Mouse (Mus musculus): Measurements from ENCODE around the gene Nt5dc2. TPM values are rescaled to one million over a fixed set of nuclear protein-coding genes. Genes with fewer than 3 reads are reported as not detected.

The Nt5dc2 gene
- polyA plus RNA-seq, 1 experiment from 2014 or later: 421 TPM

- WGBS: 62% methylated on average over 27 of the region's 27 CpGs
- H3K9ac ChIP-seq: no peak overlapping the region
- H3K27me3 ChIP-seq: no peaks in the 10 kb centered on the region
- H3K4me2 ChIP-seq (replicated peaks): no peak overlapping the region
- no peaks in the 10 kb centered on the region for H3K9me3 ChIP-seq (replicated peaks)
- peaks cover 2% of the 10 kb centered on the region for H3K4me1 ChIP-seq
- H3K27ac ChIP-seq (replicated peaks): no peak overlapping the region
- ATAC-seq (ENCODE audit: insufficient number of reproducible peaks, low FRiP score, low TSS enrichment, low read depth): no peak
- H3K36me3 ChIP-seq: no peaks in the 10 kb centered on the region
- H3K4me3 ChIP-seq (replicated peaks): no peak overlapping the region
These were observed 29.6 kb downstream of the Nt5dc2 start for GRCm38 (mm10) chr14:31160196-31161150.

GRCm38 (mm10) chr14:31161191-31161590 is 30.3 kb downstream of the Nt5dc2 start:
- H3K36me3 ChIP-seq: no peaks in the 10 kb centered on the region
- WGBS: 85% methylated on average over 7 of the region's 7 CpGs
- no peak overlapping the region for H3K27ac ChIP-seq (replicated peaks)
- no peaks in the 10 kb centered on the region for H3K27me3 ChIP-seq
- H3K4me2 ChIP-seq (replicated peaks): no peak overlapping the region
- no peak overlapping the region for H3K4me3 ChIP-seq (replicated peaks)
- H3K4me1 ChIP-seq: peaks cover 8% of the 10 kb centered on the region
- no peaks in the 10 kb centered on the region for H3K9me3 ChIP-seq (replicated peaks)
- H3K9ac ChIP-seq: no peak overlapping the region
- ATAC-seq (ENCODE audit: insufficient number of reproducible peaks, low FRiP score, low TSS enrichment, low read depth): no peak

GRCm38 (mm10) chr14:31161638-31162037 is 30.8 kb downstream of the Nt5dc2 start:
- 74% methylated on average over 10 of the region's 10 CpGs for WGBS
- no peak overlapping the region for H3K4me3 ChIP-seq (replicated peaks)
- H3K27me3 ChIP-seq: no peaks in the 10 kb centered on the region
- ATAC-seq (ENCODE audit: insufficient number of reproducible peaks, low FRiP score, low TSS enrichment, low read depth): no peak
- no peak overlapping the region for H3K4me2 ChIP-seq (replicated peaks)
- peaks cover 13% of the 10 kb centered on the region for H3K4me1 ChIP-seq
- no peak overlapping the region for H3K9ac ChIP-seq
- no peaks in the 10 kb centered on the region for H3K36me3 ChIP-seq
- no peaks in the 10 kb centered on the region for H3K9me3 ChIP-seq (replicated peaks)
- no peak overlapping the region for H3K27ac ChIP-seq (replicated peaks)

- Histone ChIP-seq H3K36me3 (no peaks in the 10 kb centered on the region), H3K27me3 (no peaks in the 10 kb centered on the region), H3K4me2 (replicated peaks) (no peak overlapping the region), H3K4me3 (replicated peaks) (no peak overlapping the region), H3K9me3 (replicated peaks) (no peaks in the 10 kb centered on the region), H3K27ac (replicated peaks) (no peak overlapping the region), H3K9ac (no peak overlapping the region), H3K4me1 (peaks cover 17% of the 10 kb centered on the region)
- WGBS: 78% methylated on average over 8 of the region's 8 CpGs
- ATAC-seq (ENCODE audit: insufficient number of reproducible peaks, low FRiP score, low TSS enrichment, low read depth): no peak
These were observed 33.2 kb downstream of the Nt5dc2 start for GRCm38 (mm10) chr14:31164067-31164466.

GRCm38 (mm10) chr14:31165010-31165409 is 34.2 kb downstream of the Nt5dc2 start:
- Histone ChIP-seq H3K9me3 (replicated peaks) (no peaks in the 10 kb centered on the region), H3K9ac (no peak overlapping the region), H3K4me3 (replicated peaks) (no peak overlapping the region), H3K27me3 (no peaks in the 10 kb centered on the region), H3K4me2 (replicated peaks) (no peak overlapping the region), H3K4me1 (peaks cover 17% of the 10 kb centered on the region), H3K36me3 (peaks cover 6% of the 10 kb centered on the region; the same call in 1 of the 2 replicates), H3K27ac (replicated peaks) (peak overlapping the region; percentile 49; the same call in 1 of the 2 replicates)
- 66% methylated on average over 2 of the region's 2 CpGs for whole genome bisulfite sequencing
- ATAC-seq (ENCODE audit: insufficient number of reproducible peaks, low FRiP score, low TSS enrichment, low read depth): no peak

GRCm38 (mm10) chr14:31165458-31165857 is 34.6 kb downstream of the Nt5dc2 start:
- WGBS: 58% methylated on average over 7 of the region's 7 CpGs
- H3K4me1 ChIP-seq: peaks cover 17% of the 10 kb centered on the region
- H3K27me3 ChIP-seq: no peaks in the 10 kb centered on the region
- no peak for ATAC-seq (ENCODE audit: insufficient number of reproducible peaks, low FRiP score, low TSS enrichment, low read depth)
- H3K9me3 ChIP-seq (replicated peaks): no peaks in the 10 kb centered on the region
- peak overlapping the region; percentile 49; the same call in 1 of the 2 replicates for H3K27ac ChIP-seq (replicated peaks)
- no peak overlapping the region for H3K9ac ChIP-seq
- no peak overlapping the region for H3K4me2 ChIP-seq (replicated peaks)
- H3K4me3 ChIP-seq (replicated peaks): no peak overlapping the region
- peaks cover 10% of the 10 kb centered on the region for H3K36me3 ChIP-seq

GRCm38 (mm10) chr14:31165991-31166630 is 35.3 kb downstream of the Nt5dc2 start:
- Histone ChIP-seq H3K27ac (replicated peaks) (peak overlapping the region; percentile 49; the same call in 1 of the 2 replicates), H3K9ac (no peak overlapping the region), H3K4me1 (peaks cover 17% of the 10 kb centered on the region), H3K27me3 (no peaks in the 10 kb centered on the region), H3K36me3 (peaks cover 17% of the 10 kb centered on the region), H3K4me2 (replicated peaks) (peak overlapping the region; percentile 10), H3K9me3 (replicated peaks) (no peaks in the 10 kb centered on the region), H3K4me3 (replicated peaks) (no peak overlapping the region)
- 38% methylated on average over 10 of the region's 10 CpGs for WGBS
- ATAC-seq (ENCODE audit: insufficient number of reproducible peaks, low FRiP score, low TSS enrichment, low read depth): no peak

- no peak for ATAC-seq (ENCODE audit: insufficient number of reproducible peaks, low FRiP score, low TSS enrichment, low read depth)
- Histone ChIP-seq H3K27ac (replicated peaks) (peak overlapping the region; percentile 49; the same call in 1 of the 2 replicates), H3K9ac (no peak overlapping the region), H3K36me3 (peaks cover 24% of the 10 kb centered on the region), H3K27me3 (no peaks in the 10 kb centered on the region), H3K4me1 (peaks cover 17% of the 10 kb centered on the region), H3K4me2 (replicated peaks) (peak overlapping the region; percentile 10; the same call in 1 of the 2 replicates), H3K4me3 (replicated peaks) (peak overlapping the region; percentile 19), H3K9me3 (replicated peaks) (no peaks in the 10 kb centered on the region)
- 51% methylated on average over 9 of the region's 9 CpGs for WGBS
These were observed 36.0 kb downstream of the Nt5dc2 start for GRCm38 (mm10) chr14:31166827-31167226.

GRCm38 (mm10) chr14:31168425-31168824 is 37.6 kb downstream of the Nt5dc2 start, which contains the start of gene Stab1:
Gene Stab1 (minus strand): TSS chr14:31168641.
- peaks cover 21% of the 10 kb centered on the region for H3K4me1 ChIP-seq

GRCm38 (mm10) chr14:31169508-31169907 is 38.7 kb downstream of the Nt5dc2 start:
- Histone ChIP-seq H3K4me1 (peaks cover 23% of the 10 kb centered on the region), H3K9ac (no peak overlapping the region), H3K27ac (replicated peaks) (no peak overlapping the region), H3K9me3 (replicated peaks) (no peaks in the 10 kb centered on the region), H3K36me3 (peaks cover 50% of the 10 kb centered on the region), H3K4me3 (replicated peaks) (no peak overlapping the region), H3K4me2 (replicated peaks) (no peak overlapping the region), H3K27me3 (no peaks in the 10 kb centered on the region)
- ATAC-seq (ENCODE audit: insufficient number of reproducible peaks, low FRiP score, low TSS enrichment, low read depth): no peak
- WGBS: 82% methylated on average over 6 of the region's 6 CpGs

More at GRCm38 (mm10) chr14:31168425-31168824, 37.6 kb downstream of the Nt5dc2 start, which contains the start of gene Stab1:
- no peak for ATAC-seq (ENCODE audit: insufficient number of reproducible peaks, low FRiP score, low TSS enrichment, low read depth)
- H3K27ac ChIP-seq (replicated peaks): peak within 1 kb of the TSS; percentile 7; the same call in 1 of the 2 replicates
- no peak within 1 kb of the TSS for H3K9ac ChIP-seq
- no peaks in the 10 kb centered on the region for H3K9me3 ChIP-seq (replicated peaks)
- WGBS: 37% methylated on average over 10 of the region's 10 CpGs
- H3K36me3 ChIP-seq: peaks cover 40% of the 10 kb centered on the region
- no peak within 1 kb of the TSS for H3K4me2 ChIP-seq (replicated peaks)
- H3K27me3 ChIP-seq: no peaks in the 10 kb centered on the region
- H3K4me3 ChIP-seq (replicated peaks): peak within 1 kb of the TSS; percentile 19

GRCm38 (mm10) chr14:31170963-31171362 is 40.1 kb downstream of the Nt5dc2 start:
- H3K36me3 ChIP-seq: peaks cover 65% of the 10 kb centered on the region
- H3K9me3 ChIP-seq (replicated peaks): no peaks in the 10 kb centered on the region
- H3K4me1 ChIP-seq: peaks cover 17% of the 10 kb centered on the region
- no peaks in the 10 kb centered on the region for H3K27me3 ChIP-seq
- H3K27ac ChIP-seq (replicated peaks): no peak overlapping the region
- no peak overlapping the region for H3K9ac ChIP-seq
- H3K4me2 ChIP-seq (replicated peaks): no peak overlapping the region
- no peak for ATAC-seq (ENCODE audit: insufficient number of reproducible peaks, low FRiP score, low TSS enrichment, low read depth)
- WGBS: 83% methylated on average over 13 of the region's 13 CpGs
- H3K4me3 ChIP-seq (replicated peaks): no peak overlapping the region

Measured in embryonic facial prominence, embryonic 15.5 days (tissue).